Mouse (Mus musculus) adrenal gland, postnatal 36 days (tissue): Measurements from ENCODE around the gene Gm10488. TPM values are rescaled to one million over a fixed set of nuclear protein-coding genes. Genes with fewer than 3 reads are reported as not detected.
"Not testable (repeated sequence)": the region's sequence is repeated elsewhere in the genome, so short reads cannot be mapped to it uniquely, and the experiment has no call there.

Experiments used
- DNase-seq, 2 experiments: peaks; one replicate each; pipeline ENCODE4 v3.0.0; 2021; ENCODE audit warnings: mixed read lengths in 1 of 2
- long read RNA-seq, 2 experiments: library from polyadenylated mRNA; stranded (forward); transcript quantifications; one replicate each; pipeline ENCODE4 v2.0.0; 2021; ENCODE audit warnings: borderline sequencing depth in 2 of 2
- microRNA-seq: library from miRNA; unstranded; fragments of <30 nt; microRNA quantifications from one replicate; pipeline ENCODE4 v1.2.0, GENCODE M21; 2021
- total RNA-seq, 2 experiments: library from RNA; stranded (reverse); gene quantifications; 2 replicates each; pipeline ENCODE4 v1.2.3; 2021

Gm10488 gene
- not detected for total RNA-seq
- long read RNA-seq, experiment 1 = 0 reads
- long read RNA-seq, experiment 2 = 0 reads

DNA sequence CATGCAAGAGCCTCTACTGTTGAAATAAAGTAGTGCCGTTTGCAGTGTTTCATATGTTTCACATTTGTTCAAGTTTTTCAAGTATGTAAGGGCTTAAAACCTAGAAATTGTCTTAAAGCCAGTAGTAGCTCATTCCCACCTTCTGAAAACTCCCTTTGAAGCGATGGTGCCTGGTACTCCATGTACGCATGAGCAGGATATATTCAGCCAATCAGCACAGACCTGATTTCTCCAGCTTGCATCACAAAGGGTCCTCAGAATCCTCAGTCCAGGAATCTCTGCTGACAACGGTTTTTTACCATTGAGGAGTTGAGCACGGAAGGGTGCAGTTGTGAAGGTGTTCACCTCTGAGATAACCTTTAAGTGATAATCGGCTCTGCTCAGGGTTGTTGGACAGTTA is at the start of gene Gm10488:
Gm10488 (plus strand) TSS at position 301 of the 400 bp plus-strand sequence.
- DNase-seq = not testable (repeated sequence)

Small RNA genes within 50 kb of the gene (microRNA-seq; reads per million reads assigned to microRNA genes)
- not detected for gene Gm44298
